Mouse (Mus musculus): ENCODE results near the gene Igf2. TPM values are rescaled to one million over a fixed set of nuclear protein-coding genes. Genes with fewer than 3 reads are reported as not detected.

Gene Igf2
- total RNA-seq (2014; rRNA removed; ENCODE audit: low replicate concordance) (1,317 and 1,642 TPM in 2 replicates), polyA plus RNA-seq (2015; fragmentation: Nextera tagmentation; extraction: Ambion mirVana) (950 and 1,040 TPM in 2 replicates)

DNA sequence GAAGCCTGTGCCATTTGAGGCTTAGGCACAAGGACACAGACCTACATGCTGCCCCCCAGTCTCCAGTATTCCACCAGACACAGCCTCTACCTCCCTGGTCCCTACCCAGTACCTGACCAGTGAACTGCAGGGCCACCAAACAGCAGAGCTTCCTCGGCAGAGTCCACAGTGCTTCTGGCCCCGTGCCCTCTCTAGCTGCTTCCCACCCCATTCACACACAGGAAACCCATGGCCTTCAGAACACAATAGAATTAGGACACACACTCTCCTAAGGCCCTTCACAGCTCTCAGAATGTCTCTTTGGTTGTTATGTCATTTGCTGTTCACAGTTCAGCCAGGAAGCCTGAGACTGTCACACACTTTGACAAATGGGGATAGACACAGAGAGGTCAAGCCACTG, at the start of gene Igf2:
Gene Igf2, minus strand, starts transcription at position 158 of the 400 bp plus-strand sequence.
- no peaks in the 10 kb centered on the region for H3K36me3 ChIP-seq (replicated peaks; ENCODE audit: control insufficient read depth, insufficient read depth, low read length)
- H3K4me3 ChIP-seq (ENCODE audit: low read depth, low read length) = peak within 1 kb of the TSS; percentile 6; the same call in 1 of the 2 replicates
- TF ChIP-seq CTCF (IDR thresholded peaks at IDR 0.05; ENCODE audit: low read depth) (no peak), EP300 (IDR thresholded peaks at IDR 0.05; ENCODE audit: low read depth) (no peak)
- peaks cover 43% of the 10 kb centered on the region for H3K27me3 ChIP-seq (ENCODE audit: control insufficient read depth, insufficient read depth, low read length)
- H3K4me1 ChIP-seq (ENCODE audit: control insufficient read depth, insufficient read depth) = no peaks in the 10 kb centered on the region
- DNase-seq (ENCODE audit: low spot score) (no peak), ATAC-seq (ENCODE audit: insufficient read depth, low read depth) (peak; percentile 64)
- peak within 1 kb of the TSS; percentile 63 for H3K4me2 ChIP-seq (ENCODE audit: low read depth, low read length)
- 56% methylated on average over 2 of the region's 2 CpGs for WGBS
- peaks cover 27% of the 10 kb centered on the region for H3K9me3 ChIP-seq (replicated peaks; ENCODE audit: control insufficient read depth, low read length)
- H3K9ac ChIP-seq (replicated peaks; ENCODE audit: low read depth, low read length) = no peak within 1 kb of the TSS; the same call in 1 of the 2 replicates
- peak within 1 kb of the TSS; percentile 39 for H3K27ac ChIP-seq (ENCODE audit: low read depth)

DNA sequence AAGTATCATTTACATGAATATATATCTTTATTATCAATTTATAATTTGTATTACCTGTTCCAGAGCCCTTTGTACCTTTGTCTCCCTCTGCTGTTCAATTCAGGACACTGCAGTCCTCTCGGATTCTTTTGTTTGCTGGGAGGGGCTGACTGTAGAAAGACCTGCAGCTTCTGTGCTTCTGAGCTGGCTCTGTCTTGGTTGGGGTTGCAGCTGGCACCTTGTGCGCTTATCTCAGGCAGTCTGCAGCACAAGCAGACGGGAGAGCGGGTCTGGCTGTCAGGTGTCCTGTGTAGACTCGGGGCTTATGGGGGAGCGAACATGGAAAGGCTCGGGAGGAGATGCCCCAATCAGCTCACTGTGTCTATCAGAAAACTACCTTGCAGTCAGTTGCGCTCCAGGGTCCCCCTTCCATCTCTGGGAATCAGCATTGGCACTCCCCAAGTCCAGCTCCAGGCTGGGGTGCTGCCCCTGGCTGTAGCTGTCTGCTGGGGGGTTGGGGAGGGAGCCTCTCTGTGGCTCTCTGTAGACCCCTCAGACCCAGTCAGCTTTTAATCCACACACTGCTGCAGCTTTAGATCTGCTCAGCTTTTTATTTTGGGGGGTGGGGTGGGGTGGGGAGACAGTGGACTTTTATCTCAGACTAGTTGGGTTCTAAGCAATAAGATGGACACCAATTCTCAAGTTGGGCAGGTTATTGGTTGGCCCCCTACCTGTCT, 48.3 kb upstream of the Igf2 start:
- no peak for ATAC-seq (ENCODE audit: insufficient read depth, low read depth)
- Histone ChIP-seq H3K4me2 (ENCODE audit: low read depth, low read length) (peak overlapping the region; percentile 44), H3K9me3 (replicated peaks; ENCODE audit: control insufficient read depth, low read length) (no peaks in the 10 kb centered on the region), H3K4me1 (ENCODE audit: control insufficient read depth, insufficient read depth) (no peaks in the 10 kb centered on the region), H3K27ac (ENCODE audit: low read depth) (no peak overlapping the region), H3K9ac (replicated peaks; ENCODE audit: low read depth, low read length) (no peak overlapping the region), H3K36me3 (replicated peaks; ENCODE audit: control insufficient read depth, insufficient read depth, low read length) (no peaks in the 10 kb centered on the region), H3K4me3 (ENCODE audit: low read depth, low read length) (no peak overlapping the region), H3K27me3 (ENCODE audit: control insufficient read depth, insufficient read depth, low read length) (no peaks in the 10 kb centered on the region)
- 14% methylated on average over 8 of the region's 8 CpGs for WGBS
- peak; percentile 13 for DNase-seq (ENCODE audit: low spot score)
- TF ChIP-seq EP300 (IDR thresholded peaks at IDR 0.05; ENCODE audit: low read depth) (no peak), CTCF (IDR thresholded peaks at IDR 0.05; ENCODE audit: low read depth) (peak; percentile 76)

DNA sequence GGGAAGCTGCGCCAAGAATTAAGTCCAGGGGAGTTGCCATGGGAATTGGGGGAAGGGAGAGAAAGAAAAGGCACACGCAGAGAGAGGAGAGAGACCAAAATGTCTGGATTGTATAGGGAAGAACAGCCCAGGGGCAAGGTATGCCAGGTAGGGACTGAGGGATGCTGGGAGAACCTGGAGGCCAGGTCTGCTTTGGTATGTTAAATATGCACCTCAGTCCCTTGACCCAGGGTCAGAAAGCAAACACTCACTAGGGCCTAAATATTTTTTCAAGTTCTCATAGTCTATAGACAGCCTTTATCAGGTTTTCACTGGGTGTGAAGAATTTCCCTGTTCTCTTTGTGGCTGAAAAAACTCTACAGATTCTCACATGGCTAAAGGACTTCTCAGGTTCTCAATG, 40.3 kb upstream of the Igf2 start:
- ATAC-seq (ENCODE audit: insufficient read depth, low read depth) = no peak

DNA sequence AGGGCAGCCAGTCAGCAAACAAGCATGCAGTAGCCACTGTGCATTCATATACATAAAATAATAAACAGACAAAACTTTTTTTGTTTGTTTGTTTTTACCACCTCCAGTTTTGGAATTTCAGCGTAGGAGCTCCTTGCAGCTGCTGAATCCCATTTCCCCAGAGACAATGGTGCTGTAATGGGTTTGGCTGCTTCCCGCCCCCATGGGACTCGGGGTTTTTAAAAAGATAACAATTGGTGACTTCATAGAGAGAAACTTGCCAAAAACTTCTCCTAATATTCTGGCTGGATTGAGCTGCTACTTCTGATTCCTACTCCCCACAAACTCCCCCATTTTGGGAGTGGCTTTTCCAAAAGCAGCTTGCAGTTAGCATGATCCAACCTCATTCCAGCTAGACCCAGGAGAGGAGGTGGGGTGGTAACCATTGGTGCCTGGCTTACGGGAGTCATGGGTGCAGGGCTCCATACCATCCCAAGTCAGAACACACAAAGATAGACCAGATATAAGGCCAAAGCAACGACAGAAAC, 32.8 kb upstream of the Igf2 start:
- peak; percentile 20; the same call in 1 of the 2 replicates for ATAC-seq (ENCODE audit: insufficient read depth, low read depth)
- WGBS = 50% methylated on average over 5 of the region's 5 CpGs

More for the DNA sequence above, 40.3 kb upstream of the Igf2 start:
- Histone ChIP-seq H3K4me2 (ENCODE audit: low read depth, low read length) (no peak overlapping the region), H3K4me1 (ENCODE audit: control insufficient read depth, insufficient read depth) (no peaks in the 10 kb centered on the region), H3K27me3 (ENCODE audit: control insufficient read depth, insufficient read depth, low read length) (no peaks in the 10 kb centered on the region), H3K9me3 (replicated peaks; ENCODE audit: control insufficient read depth, low read length) (no peaks in the 10 kb centered on the region), H3K9ac (replicated peaks; ENCODE audit: low read depth, low read length) (no peak overlapping the region), H3K36me3 (replicated peaks; ENCODE audit: control insufficient read depth, insufficient read depth, low read length) (no peaks in the 10 kb centered on the region), H3K27ac (ENCODE audit: low read depth) (no peak overlapping the region), H3K4me3 (ENCODE audit: low read depth, low read length) (no peak overlapping the region)
- 73% methylated on average over 2 of the region's 2 CpGs for WGBS
- TF ChIP-seq CTCF (IDR thresholded peaks at IDR 0.05; ENCODE audit: low read depth) (no peak), EP300 (IDR thresholded peaks at IDR 0.05; ENCODE audit: low read depth) (no peak)
- no peak for DNase-seq (ENCODE audit: low spot score)

DNA sequence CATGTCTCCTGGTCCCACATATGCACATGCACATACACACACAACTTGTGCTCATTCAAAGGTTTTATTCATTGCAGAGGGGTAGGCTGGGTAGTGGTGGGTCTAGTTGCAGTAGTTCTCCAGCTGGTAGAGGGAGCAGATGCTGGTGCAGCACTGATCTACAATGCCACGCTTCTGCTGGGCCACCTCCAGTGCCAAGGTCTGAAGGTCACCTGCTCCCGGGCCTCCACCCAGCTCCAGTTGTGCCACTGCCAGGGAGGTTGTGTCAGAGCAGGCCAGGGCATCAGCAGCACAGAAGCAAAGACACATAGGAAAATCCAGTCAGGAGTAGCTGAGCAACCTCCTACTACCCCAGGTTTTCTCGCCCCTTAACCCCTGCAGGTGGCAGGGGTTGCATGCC, 12.0 kb upstream of the Igf2 start:
- ATAC-seq (ENCODE audit: insufficient read depth, low read depth) (no peak), DNase-seq (ENCODE audit: low spot score) (no peak)
- TF ChIP-seq EP300 (IDR thresholded peaks at IDR 0.05; ENCODE audit: low read depth) = no peak
- WGBS = 73% methylated on average over 3 of the region's 3 CpGs
- H3K36me3 ChIP-seq (replicated peaks; ENCODE audit: control insufficient read depth, insufficient read depth, low read length) = no peaks in the 10 kb centered on the region
- H3K9ac ChIP-seq (replicated peaks; ENCODE audit: low read depth, low read length) = no peak overlapping the region
- H3K4me3 ChIP-seq (ENCODE audit: low read depth, low read length) = no peak overlapping the region
- H3K27me3 ChIP-seq (ENCODE audit: control insufficient read depth, insufficient read depth, low read length) = no peaks in the 10 kb centered on the region
- no peaks in the 10 kb centered on the region for H3K4me1 ChIP-seq (ENCODE audit: control insufficient read depth, insufficient read depth)
- H3K9me3 ChIP-seq (replicated peaks; ENCODE audit: control insufficient read depth, low read length) = no peaks in the 10 kb centered on the region
- H3K4me2 ChIP-seq (ENCODE audit: low read depth, low read length) = no peak overlapping the region
- H3K27ac ChIP-seq (ENCODE audit: low read depth) = no peak overlapping the region

More for the DNA sequence above, 32.8 kb upstream of the Igf2 start:
- DNase-seq (ENCODE audit: low spot score) = peak; percentile 58
- no peaks in the 10 kb centered on the region for H3K4me1 ChIP-seq (ENCODE audit: control insufficient read depth, insufficient read depth)
- H3K27ac ChIP-seq (ENCODE audit: low read depth) = no peak overlapping the region
- no peak overlapping the region for H3K4me2 ChIP-seq (ENCODE audit: low read depth, low read length)
- no peak overlapping the region for H3K4me3 ChIP-seq (ENCODE audit: low read depth, low read length)
- H3K9me3 ChIP-seq (replicated peaks; ENCODE audit: control insufficient read depth, low read length) = no peaks in the 10 kb centered on the region
- H3K9ac ChIP-seq (replicated peaks; ENCODE audit: low read depth, low read length) = no peak overlapping the region
- TF ChIP-seq CTCF (IDR thresholded peaks at IDR 0.05; ENCODE audit: low read depth) = no peak
- TF ChIP-seq EP300 (IDR thresholded peaks at IDR 0.05; ENCODE audit: low read depth) = no peak
- no peaks in the 10 kb centered on the region for H3K36me3 ChIP-seq (replicated peaks; ENCODE audit: control insufficient read depth, insufficient read depth, low read length)
- H3K27me3 ChIP-seq (ENCODE audit: control insufficient read depth, insufficient read depth, low read length) = no peaks in the 10 kb centered on the region
